Mouse (Mus musculus) myocyte (in vitro differentiated cells): ENCODE measurements around the gene Phf11a. TPM values are rescaled to one million over a fixed set of nuclear protein-coding genes. Genes with fewer than 3 reads are reported as not detected.
"Not testable (repeated sequence)": the region's sequence is repeated elsewhere in the genome, so short reads cannot be mapped to it uniquely, and the experiment has no call there.

ENCODE experiments used
- H3K27me3 ChIP-seq: one replicate; pipeline ENCODE4 v1.6.1; 2011; ENCODE audit not compliant: control insufficient read depth, insufficient read depth, insufficient read length
- H3K36me3 ChIP-seq: one replicate; pipeline ENCODE4 v1.6.1; 2011; ENCODE audit not compliant: control insufficient read depth, insufficient read depth
- H3K4me2 ChIP-seq: one replicate; pipeline ENCODE4 v1.6.1; 2011; ENCODE audit warnings: low read depth, control low read depth
- H3K4me3 ChIP-seq: one replicate; pipeline ENCODE4 v1.5.1; 2011; ENCODE audit warnings: mild to moderate bottlenecking, control low read depth, moderate library complexity
- H3K79me2 ChIP-seq: one replicate; pipeline ENCODE4 v1.6.1; 2011; ENCODE audit not compliant: control insufficient read depth, insufficient read depth
- H3ac ChIP-seq: one replicate; pipeline ENCODE4 v1.6.1; 2011; ENCODE audit not compliant: control insufficient read depth, insufficient read length
- CEBPB ChIP-seq: IDR thresholded peaks from 2 replicates; pipeline ENCODE4 v1.6.1; 2011; ENCODE audit warnings: mild to moderate bottlenecking, moderate library complexity; ENCODE audit not compliant: poor library complexity, insufficient read depth, severe bottlenecking
- MYOD1 ChIP-seq, 3 experiments: IDR thresholded peaks; one replicate each; pipeline ENCODE4 v1.6.1; 2011; ENCODE audit warnings: control low read depth in 2 of 3, low read depth in 2 of 3, mild to moderate bottlenecking in 2 of 3, moderate library complexity in 1 of 3; ENCODE audit not compliant: insufficient read length in 2 of 3, control insufficient read depth in 1 of 3
- POLR2A ChIP-seq: IDR thresholded peaks from one replicate; pipeline ENCODE4 v1.6.1; 2011; ENCODE audit warnings: low read depth, mild to moderate bottlenecking, control low read depth, moderate library complexity; ENCODE audit not compliant: insufficient read length
- POLR2AphosphoS2 ChIP-seq: IDR thresholded peaks from one replicate; pipeline ENCODE4 v1.6.1; 2011; ENCODE audit warnings: low read depth, control low read depth; ENCODE audit not compliant: insufficient read length
- REST ChIP-seq: IDR thresholded peaks from one replicate; pipeline ENCODE4 v1.6.1; 2011; ENCODE audit warnings: mild to moderate bottlenecking, control low read depth, moderate library complexity; ENCODE audit not compliant: insufficient read depth, insufficient read length
- TCF12 ChIP-seq: IDR thresholded peaks from one replicate; pipeline ENCODE4 v1.6.1; 2011; ENCODE audit warnings: mild to moderate bottlenecking, control low read depth; ENCODE audit not compliant: poor library complexity, insufficient read depth, severe bottlenecking
- TCF3 ChIP-seq: IDR thresholded peaks from one replicate; pipeline ENCODE4 v1.6.1; 2011; ENCODE audit warnings: low read depth, control low read depth; ENCODE audit not compliant: insufficient read length
- USF1 ChIP-seq: IDR thresholded peaks from one replicate; pipeline ENCODE4 v1.6.1; 2011; ENCODE audit warnings: low read depth, mild to moderate bottlenecking, control low read depth, moderate library complexity
- polyA plus RNA-seq: library from polyadenylated mRNA; unstranded; fragments of >200 nt; fragmentation: generic; extraction: Trizol; gene quantifications from one replicate; pipeline ENCODE4 v1.2.1, GENCODE M21; 2012; ENCODE audit warnings: missing spikeins

The Phf11a gene
- not detected for polyA plus RNA-seq

DNA sequence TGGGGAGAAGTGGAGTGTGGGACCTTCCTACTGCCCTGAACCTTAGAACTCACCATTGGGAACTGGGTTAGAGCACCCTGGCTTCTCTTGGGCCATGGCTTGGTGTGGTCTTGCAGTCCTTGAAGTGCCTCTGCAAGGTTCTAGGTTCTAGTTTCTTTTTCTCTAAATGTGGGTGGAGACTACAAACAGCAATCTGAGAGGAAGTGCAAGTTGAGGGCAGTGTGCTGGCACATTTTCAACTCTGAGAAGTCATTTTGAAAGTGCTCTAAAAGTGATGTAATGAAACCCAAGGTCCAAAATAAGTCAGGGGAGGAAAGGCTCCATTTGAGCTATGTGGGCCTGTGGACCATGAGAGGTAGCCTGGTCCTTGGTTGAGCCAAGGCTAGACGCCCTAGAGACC lies at the start of gene Phf11a:
Phf11a (minus strand) TSS at position 132 of the 400 bp plus-strand sequence.
- H3ac ChIP-seq, H3K27me3 ChIP-seq, H3K4me3 ChIP-seq: not testable (repeated sequence)

DNA sequence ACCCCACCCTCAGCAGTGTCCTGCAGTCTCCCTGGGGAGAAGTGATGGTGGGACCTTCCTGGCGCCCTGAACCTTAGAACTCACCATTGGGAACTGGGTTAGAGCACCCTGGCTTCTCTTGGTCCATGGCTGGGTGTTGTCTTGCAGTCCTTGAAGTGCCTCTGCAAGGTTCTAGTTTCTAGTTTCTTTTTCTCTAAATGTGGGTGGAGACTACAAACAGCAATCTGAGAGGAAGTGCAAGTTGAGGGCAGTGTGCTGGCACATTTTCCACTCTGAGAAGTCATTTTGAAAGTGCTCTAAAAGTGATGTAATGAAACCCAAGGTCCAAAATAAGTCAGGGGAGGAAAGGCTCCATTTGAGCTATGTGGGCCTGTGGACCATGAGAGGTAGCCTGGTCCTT lies 43.9 kb upstream of the Phf11a start, which contains the start of gene Phf11b:
Phf11b (minus strand) TSS at position 163 of the 400 bp plus-strand sequence.
- H3K4me3 ChIP-seq, H3K4me2 ChIP-seq, H3K27me3 ChIP-seq, H3ac ChIP-seq, H3K79me2 ChIP-seq, H3K36me3 ChIP-seq: not testable (repeated sequence)

More for the DNA sequence above, at the start of gene Phf11a:
- H3K4me2 ChIP-seq, H3K79me2 ChIP-seq, H3K36me3 ChIP-seq: not testable (repeated sequence)

DNA sequence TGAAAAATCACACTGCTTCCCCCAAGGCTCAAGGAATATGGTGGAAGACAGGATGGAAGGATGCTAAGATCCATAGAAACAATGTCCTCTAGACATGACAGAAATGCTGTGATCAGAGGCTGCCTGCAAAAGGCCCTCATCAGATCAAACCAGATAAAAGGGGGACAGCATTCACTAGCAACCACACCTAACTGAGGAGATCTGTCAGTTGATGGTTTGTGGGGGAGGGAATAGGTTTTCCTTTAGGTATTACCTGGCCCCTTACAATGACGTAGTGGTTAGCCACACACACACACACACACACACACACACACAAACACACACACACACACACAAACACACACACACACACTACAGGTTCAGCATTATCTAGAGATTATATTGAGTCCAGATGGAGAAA lies 42.2 kb upstream of the Phf11a start:
- Histone ChIP-seq H3ac (no peak overlapping the region), H3K27me3 (no peaks in the 10 kb centered on the region), H3K4me2 (no peak overlapping the region), H3K36me3 (no peaks in the 10 kb centered on the region), H3K79me2 (no peaks in the 10 kb centered on the region), H3K4me3 (no peak overlapping the region)
- TF ChIP-seq REST: no peak
- TF ChIP-seq POLR2AphosphoS2: no peak
- TF ChIP-seq TCF12: no peak
- TF ChIP-seq MYOD1 (IDR thresholded peaks at IDR 0.05; ENCODE audit: control insufficient read depth in 1 of 3, insufficient read length in 2 of 3, low read depth in 2 of 3): no peak
- no peak for TF ChIP-seq CEBPB
- no peak for TF ChIP-seq POLR2A
- no peak for TF ChIP-seq USF1
- no peak for TF ChIP-seq TCF3

DNA sequence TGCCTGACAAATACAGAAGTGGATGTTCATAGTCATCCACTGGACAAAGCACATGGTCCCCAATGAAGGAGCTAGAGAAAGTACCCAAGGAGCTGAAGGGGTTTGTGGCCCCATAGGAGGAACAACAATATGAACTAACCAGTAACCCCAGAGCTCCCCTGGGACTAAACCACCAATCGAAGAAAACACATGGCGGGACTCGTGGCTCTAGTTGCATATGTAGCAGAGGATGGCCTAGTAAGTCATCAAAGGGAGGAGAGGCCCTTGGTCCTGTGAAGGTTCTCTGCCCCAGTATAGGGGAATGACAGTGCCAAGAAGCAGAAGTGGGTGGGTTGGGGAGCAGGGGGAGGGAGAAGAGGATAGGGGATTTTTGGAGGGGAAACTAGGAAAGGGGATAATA lies 38.7 kb upstream of the Phf11a start:
- not testable (repeated sequence) for H3K36me3 ChIP-seq, H3K79me2 ChIP-seq, H3K27me3 ChIP-seq

DNA sequence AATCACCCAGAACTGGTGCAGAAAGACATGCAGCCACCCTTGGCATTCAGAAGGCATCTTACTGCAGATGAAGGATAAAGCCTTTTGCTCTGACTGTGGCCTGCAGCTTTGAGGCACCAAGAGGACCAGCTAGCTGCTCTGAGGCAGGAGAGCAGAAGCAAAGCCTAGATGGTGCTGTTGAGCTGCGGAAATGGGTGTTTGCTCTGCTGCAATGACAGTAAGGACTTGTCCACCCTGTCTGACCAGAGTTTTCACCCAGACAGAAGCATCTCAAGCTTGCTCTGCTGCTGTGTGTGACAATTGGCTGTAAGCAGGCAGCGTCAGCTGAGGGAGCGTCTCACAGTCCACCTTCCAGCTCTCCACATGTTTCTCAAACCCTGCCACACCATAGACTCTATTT lies 33.2 kb upstream of the Phf11a start:
- H3K79me2 ChIP-seq, H3K27me3 ChIP-seq, H3ac ChIP-seq, H3K36me3 ChIP-seq, H3K4me2 ChIP-seq, H3K4me3 ChIP-seq: not testable (repeated sequence)

More for the DNA sequence above, 38.7 kb upstream of the Phf11a start:
- H3K4me2 ChIP-seq, H3ac ChIP-seq, H3K4me3 ChIP-seq: not testable (repeated sequence)

DNA sequence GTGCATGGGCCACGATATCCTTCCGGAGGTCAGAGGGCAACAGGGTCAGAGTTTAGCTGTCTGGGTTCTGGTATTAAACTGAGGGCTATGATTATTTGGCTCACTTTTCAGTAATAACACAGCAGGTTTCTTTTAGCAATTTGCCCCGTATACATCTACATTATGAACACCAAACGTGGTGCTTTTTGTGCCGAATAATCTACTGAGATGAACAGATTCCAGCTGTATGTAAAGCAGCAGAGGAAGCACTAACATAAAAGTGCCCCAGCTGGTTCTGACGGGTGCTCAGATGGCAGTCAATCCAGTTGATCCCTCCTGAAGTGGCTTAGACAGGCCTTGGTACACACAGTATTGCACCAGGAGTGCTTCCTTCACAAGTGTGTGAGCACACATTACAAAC lies 22.6 kb upstream of the Phf11a start:
- not testable (repeated sequence) for H3K4me2 ChIP-seq, H3K79me2 ChIP-seq, H3K4me3 ChIP-seq, H3K27me3 ChIP-seq, H3ac ChIP-seq, H3K36me3 ChIP-seq

DNA sequence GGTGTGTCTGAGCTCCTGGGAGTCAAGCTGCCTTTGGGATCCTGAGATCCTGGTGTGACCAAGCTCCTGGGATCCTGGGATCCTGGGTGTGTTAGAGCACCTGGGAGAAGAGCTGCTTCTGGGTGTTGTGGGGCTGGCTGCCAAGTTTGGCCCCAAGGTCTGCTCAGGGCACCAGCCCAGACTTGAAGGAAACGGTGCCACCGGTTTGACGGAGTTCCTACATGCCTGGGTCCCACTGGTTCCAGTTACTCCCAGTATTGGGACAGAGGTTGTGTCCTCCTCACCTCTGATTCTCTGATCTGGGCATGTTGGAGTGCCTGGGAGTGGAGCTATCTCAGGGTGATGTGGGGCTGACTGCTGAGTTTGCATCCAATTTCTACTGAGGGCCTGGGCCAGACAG lies 21.7 kb upstream of the Phf11a start:
- not testable (repeated sequence) for H3K27me3 ChIP-seq, H3K79me2 ChIP-seq, H3K36me3 ChIP-seq, H3K4me3 ChIP-seq, H3K4me2 ChIP-seq, H3ac ChIP-seq

DNA sequence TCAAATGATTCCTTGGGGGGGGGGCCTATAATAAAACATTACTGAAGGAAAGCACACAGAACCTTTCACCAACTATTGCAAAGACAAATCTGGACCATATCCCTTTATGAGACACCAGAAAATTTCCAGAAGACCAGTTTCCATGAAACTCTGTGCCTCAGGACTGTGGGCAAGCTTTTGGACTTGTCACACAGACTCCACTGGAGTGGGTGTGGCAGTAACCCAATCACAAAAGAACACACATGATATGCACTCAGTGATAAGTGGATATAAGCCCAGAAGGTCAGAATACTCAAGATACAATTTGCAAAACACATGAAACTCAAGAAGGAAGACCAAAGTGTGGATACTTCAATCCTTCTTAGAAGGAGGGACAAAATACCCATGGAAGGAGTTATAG lies 5.6 kb downstream of the Phf11a start:
- not testable (repeated sequence) for H3K36me3 ChIP-seq, H3K79me2 ChIP-seq, H3K4me3 ChIP-seq, H3ac ChIP-seq, H3K27me3 ChIP-seq, H3K4me2 ChIP-seq

DNA sequence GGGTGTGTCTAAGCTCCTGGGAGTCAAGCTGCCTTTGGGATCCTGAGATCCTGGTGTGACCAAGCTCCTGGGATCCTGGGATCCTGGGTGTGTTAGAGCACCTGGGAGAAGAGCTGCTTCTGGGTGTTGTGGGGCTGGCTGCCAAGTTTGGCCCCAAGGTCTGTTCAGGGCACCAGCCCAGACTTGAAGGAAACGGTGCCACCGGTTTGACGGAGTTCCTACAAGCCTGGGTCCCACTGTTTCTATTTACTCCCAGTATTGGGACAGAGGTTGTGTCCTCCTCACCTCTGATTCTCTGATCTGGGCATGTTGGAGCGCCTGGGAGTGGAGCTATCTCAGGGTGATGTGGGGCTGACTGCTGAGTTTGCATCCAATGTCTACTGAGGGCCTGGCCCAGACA lies 22.4 kb downstream of the Phf11a start:
- not testable (repeated sequence) for H3K36me3 ChIP-seq, H3K79me2 ChIP-seq, H3ac ChIP-seq, H3K27me3 ChIP-seq, H3K4me2 ChIP-seq, H3K4me3 ChIP-seq
